Mouse (Mus musculus) heart, adult 2 months (tissue): ENCODE data around the gene Chst10. TPM values are rescaled to one million over a fixed set of nuclear protein-coding genes. Genes with fewer than 3 reads are reported as not detected.

Source experiments
- DNase-seq, 2 experiments: peaks; one replicate each; pipeline ENCODE4 v3.0.0; 2021
- H3K27ac ChIP-seq: fragments of 200-600 bp; 2 replicates; pipeline ENCODE4 v1.8.1; 2022
- H3K27me3 ChIP-seq: fragments of 200-500 bp; 2 replicates; pipeline ENCODE4 v1.6.1; 2012; ENCODE audit warnings: mild to moderate bottlenecking, low read length, inconsistent platforms, mixed read lengths; ENCODE audit not compliant: control insufficient read depth, insufficient read depth
- H3K36me3 ChIP-seq: fragments of 200-500 bp; 2 replicates; pipeline ENCODE4 v1.6.1; 2012; ENCODE audit warnings: low read length, inconsistent platforms; ENCODE audit not compliant: control insufficient read depth, insufficient read depth
- H3K4me1 ChIP-seq: fragments of 200-500 bp; 2 replicates; pipeline ENCODE4 v1.6.1; 2011; ENCODE audit warnings: low read length; ENCODE audit not compliant: control insufficient read depth, insufficient read depth
- H3K4me3 ChIP-seq: fragments of 200-600 bp; 2 replicates; pipeline ENCODE4 v1.8.1; 2022
- H3K79me2 ChIP-seq: fragments of 200-500 bp; replicated peaks from 2 replicates; pipeline ENCODE4 v1.6.1; 2012; ENCODE audit warnings: mild to moderate bottlenecking, inconsistent platforms, low read length, moderate library complexity, mixed read lengths; ENCODE audit not compliant: control insufficient read depth, insufficient read depth
- H3K9ac ChIP-seq: fragments of 200-500 bp; 2 replicates; pipeline ENCODE4 v1.6.1; 2012; ENCODE audit warnings: low read depth, mild to moderate bottlenecking, control low read depth, inconsistent platforms, low read length, mixed read lengths
- CTCF ChIP-seq: fragments of 200-600 bp; IDR thresholded peaks from 2 replicates; pipeline ENCODE4 v1.8.1; 2022; ENCODE audit warnings: antibody characterized with exemption, mild to moderate bottlenecking, moderate library complexity
- EP300 ChIP-seq: fragments of 200-500 bp; IDR thresholded peaks from 2 replicates; pipeline ENCODE4 v1.6.1; 2011; ENCODE audit warnings: low read depth, low read length, control low read depth; ENCODE audit not compliant: insufficient read depth
- POLR2A ChIP-seq: fragments of 200-500 bp; IDR thresholded peaks from 2 replicates; pipeline ENCODE4 v1.6.1; 2011; ENCODE audit warnings: mild to moderate bottlenecking, low read depth, low read length, control low read depth; ENCODE audit not compliant: insufficient read depth
- WGBS: fragments of 180-500 bp; shearing (Covaris S2); methylation state at CpG from one replicate; pipeline ENCODE4 v1.1.7; 2018; 5-methylcytosine and 5-hydroxymethylcytosine counted together
- intact Hi-C: fragments of 180-260 bp; cut with DNase I; formaldehyde crosslinking; loops from one replicate; pipeline ENCODE4 v1.15.1; 2025
- polyA plus RNA-seq: library from polyadenylated mRNA; depleted of rRNA; stranded (reverse); fragments of >200 nt; gene quantifications from 2 replicates; pipeline ENCODE4 v1.2.3, GENCODE M21; 2012
- total RNA-seq, 2 experiments: library from RNA; stranded (reverse); gene quantifications; 2 replicates each; pipeline ENCODE4 v1.2.3; 2021

Chst10 gene
- total and polyA plus RNA-seq, 3 experiments, result 0.16 to 0.34 (median 0.27) TPM

- H3K36me3 ChIP-seq, result no peaks in the 10 kb centered on the region
- intact Hi-C loops, result no loop called here
- TF ChIP-seq POLR2A, result no peak
- no peak for TF ChIP-seq EP300
- no peak for TF ChIP-seq CTCF
Measured at GRCm38 (mm10) chr1:38876671-38877382, 21.1 kb downstream of the Chst10 start.

GRCm38 (mm10) chr1:38873911-38874310 is 24.1 kb downstream of the Chst10 start:
- intact Hi-C loops, result no loop called here
- no peaks in the 10 kb centered on the region for H3K36me3 ChIP-seq
- H3K27ac ChIP-seq, result no peak overlapping the region
- H3K9ac ChIP-seq, result no peak overlapping the region
- no peak overlapping the region for H3K4me3 ChIP-seq
- DNase-seq, result no peak
- 62% methylated on average over 5 of the region's 5 CpGs for WGBS
- TF ChIP-seq POLR2A (no peak), CTCF (no peak), EP300 (no peak)
- no peaks in the 10 kb centered on the region for H3K27me3 ChIP-seq
- no peaks in the 10 kb centered on the region for H3K79me2 ChIP-seq
- no peaks in the 10 kb centered on the region for H3K4me1 ChIP-seq

More at GRCm38 (mm10) chr1:38876671-38877382, 21.1 kb downstream of the Chst10 start:
- no peak overlapping the region for H3K4me3 ChIP-seq
- no peak overlapping the region for H3K27ac ChIP-seq
- H3K27me3 ChIP-seq, result no peaks in the 10 kb centered on the region
- no peak for DNase-seq
- H3K79me2 ChIP-seq, result no peaks in the 10 kb centered on the region
- H3K4me1 ChIP-seq, result no peaks in the 10 kb centered on the region
- 44% methylated on average over 5 of the region's 5 CpGs for WGBS
- no peak overlapping the region for H3K9ac ChIP-seq

GRCm38 (mm10) chr1:38871834-38872233 is 26.1 kb downstream of the Chst10 start:
- H3K4me3 ChIP-seq, result no peak overlapping the region
- H3K36me3 ChIP-seq, result no peaks in the 10 kb centered on the region
- H3K4me1 ChIP-seq, result no peaks in the 10 kb centered on the region
- H3K27me3 ChIP-seq, result no peaks in the 10 kb centered on the region
- intact Hi-C loops, result no loop called here
- H3K79me2 ChIP-seq, result no peaks in the 10 kb centered on the region
- H3K9ac ChIP-seq, result no peak overlapping the region
- H3K27ac ChIP-seq, result no peak overlapping the region
- no peak for TF ChIP-seq POLR2A
- TF ChIP-seq CTCF, result no peak
- TF ChIP-seq EP300, result no peak
- DNase-seq, result no peak
- 81% methylated on average over 6 of the region's 6 CpGs for WGBS

- H3K9ac ChIP-seq, result no peak overlapping the region
- TF ChIP-seq POLR2A (no peak), CTCF (no peak), EP300 (no peak)
- no peaks in the 10 kb centered on the region for H3K79me2 ChIP-seq
- no peak overlapping the region for H3K27ac ChIP-seq
- H3K4me1 ChIP-seq, result no peaks in the 10 kb centered on the region
- WGBS, result 60% methylated on average over 13 of the region's 13 CpGs
- intact Hi-C loops, result no loop called here
- DNase-seq, result no peak
- H3K4me3 ChIP-seq, result no peak overlapping the region
- no peaks in the 10 kb centered on the region for H3K27me3 ChIP-seq
- no peaks in the 10 kb centered on the region for H3K36me3 ChIP-seq
Measured at GRCm38 (mm10) chr1:38869398-38870195, 28.4 kb downstream of the Chst10 start.

- TF ChIP-seq POLR2A, result no peak
- no peaks in the 10 kb centered on the region for H3K36me3 ChIP-seq
- H3K79me2 ChIP-seq, result no peaks in the 10 kb centered on the region
- H3K4me1 ChIP-seq, result no peaks in the 10 kb centered on the region
- H3K27ac ChIP-seq, result no peak overlapping the region
- H3K9ac ChIP-seq, result no peak overlapping the region
- WGBS, result 79% methylated on average over 5 of the region's 5 CpGs
- intact Hi-C loops, result no loop called here
- DNase-seq, result no peak
- no peaks in the 10 kb centered on the region for H3K27me3 ChIP-seq
- no peak overlapping the region for H3K4me3 ChIP-seq
Measured at GRCm38 (mm10) chr1:38866242-38866641, 31.7 kb downstream of the Chst10 start.

GRCm38 (mm10) chr1:38864341-38864740 is 33.6 kb downstream of the Chst10 start:
- WGBS, result 70% methylated on average over 9 of the region's 9 CpGs
- Histone ChIP-seq H3K9ac (no peak overlapping the region), H3K4me1 (no peaks in the 10 kb centered on the region), H3K36me3 (no peaks in the 10 kb centered on the region), H3K4me3 (no peak overlapping the region), H3K27ac (no peak overlapping the region), H3K79me2 (no peaks in the 10 kb centered on the region), H3K27me3 (no peaks in the 10 kb centered on the region)
- TF ChIP-seq EP300, result no peak
- TF ChIP-seq CTCF, result no peak
- TF ChIP-seq POLR2A, result no peak
- DNase-seq, result no peak
- intact Hi-C loops, result no loop called here
